Mouse (Mus musculus): ENCODE measurements at regions not wholly inside any gene's neighbourhood (a gene's known extent, or its start where the extent isn't known, plus 50 kb on each side); places are given as distances from the start of the nearest gene placed in this dataset.

DNA sequence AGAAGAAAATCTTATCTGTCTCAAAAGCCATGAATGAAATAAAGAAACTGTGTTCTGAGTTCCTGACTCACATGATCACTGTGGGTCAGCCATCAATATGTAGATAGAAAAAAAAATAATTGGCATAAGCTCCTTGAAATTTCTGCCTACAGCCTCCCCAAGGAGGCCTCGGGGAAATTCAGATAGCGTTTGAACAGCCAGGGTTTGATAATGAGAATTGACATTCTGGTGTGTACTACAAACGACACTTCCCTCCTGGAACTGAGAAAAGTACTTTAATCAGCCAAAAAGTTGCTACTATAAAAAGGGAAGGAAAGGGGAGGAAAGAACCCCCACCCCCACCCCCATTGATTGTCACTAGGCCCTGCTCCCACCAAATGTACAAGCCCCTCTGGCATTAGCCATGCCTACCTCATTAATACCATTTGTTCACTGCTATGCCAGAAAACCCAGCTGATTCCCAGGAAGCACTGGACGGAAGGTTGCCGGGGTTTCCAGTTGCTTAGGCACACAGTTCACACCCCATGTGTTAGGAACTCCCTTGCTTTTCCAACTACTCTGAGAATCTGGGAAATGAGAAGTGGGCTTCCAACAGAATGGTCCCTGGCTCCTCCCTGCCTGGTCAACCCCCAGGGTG, 78.4 kb upstream of the Klf7 start:
- TF ChIP-seq CTCF (IDR thresholded peaks at IDR 0.05; ENCODE audit: low read depth), result no peak
- TF ChIP-seq EP300 (IDR thresholded peaks at IDR 0.05; ENCODE audit: low read depth), result no peak
